Mouse (Mus musculus) 3134 (cell line): ENCODE results near the gene Pkd1l2.

ENCODE experiments used
- DNase-seq: peaks from one replicate; pipeline ENCODE4 v3.0.0-alpha.2; 2011; ENCODE audit warnings: low spot score; ENCODE audit not compliant: insufficient read length; ENCODE audit errors: extremely low read depth

The Pkd1l2 gene

DNA sequence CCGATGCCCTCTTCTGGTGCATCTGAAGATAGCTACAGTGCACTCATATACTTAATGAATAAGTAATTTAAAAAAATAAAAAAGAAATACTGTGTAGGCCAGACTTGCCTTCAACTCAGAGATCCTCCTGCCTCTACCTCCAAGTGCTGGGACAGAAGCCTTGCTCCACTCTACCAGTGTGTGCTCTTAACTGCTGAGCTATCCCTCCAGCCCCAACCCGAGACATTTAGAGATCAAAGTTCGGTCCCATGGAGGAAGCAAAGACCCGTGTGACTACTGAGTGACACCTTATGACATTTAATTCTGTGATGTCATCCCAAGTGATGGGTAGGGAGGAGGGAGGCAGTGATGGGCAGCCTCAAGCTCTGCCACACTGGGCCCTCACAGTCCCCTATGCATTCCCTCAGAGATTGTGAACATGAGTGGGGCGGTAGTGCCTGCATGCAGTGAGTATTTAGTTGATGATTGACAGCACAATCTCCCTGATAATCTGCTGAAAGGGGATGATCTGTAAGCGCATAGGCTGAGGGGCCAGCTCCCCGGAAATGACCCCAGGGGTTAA is 44.8 kb downstream of the Pkd1l2 start:
- DNase-seq, result no peak

DNA sequence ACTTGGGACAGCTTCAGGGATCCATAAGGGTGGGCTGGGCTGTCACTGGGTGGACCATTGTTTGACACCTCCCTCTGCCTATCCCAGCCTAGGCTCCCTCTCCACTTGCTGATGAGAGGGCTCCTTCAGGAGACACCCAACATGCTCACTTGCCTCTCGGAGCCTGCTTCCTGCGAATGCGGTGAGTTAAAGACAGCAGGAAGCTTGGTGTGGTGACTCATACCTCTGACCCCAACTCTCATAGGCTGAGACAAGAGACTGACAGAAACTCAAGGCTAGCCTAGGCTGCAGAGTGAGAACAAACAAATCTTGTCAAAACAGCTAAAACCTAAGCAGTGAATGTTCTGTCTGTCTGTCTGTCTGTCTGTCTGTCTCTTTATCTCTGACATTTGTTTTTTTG is 48.9 kb downstream of the Pkd1l2 start:
- DNase-seq, result no peak

DNA sequence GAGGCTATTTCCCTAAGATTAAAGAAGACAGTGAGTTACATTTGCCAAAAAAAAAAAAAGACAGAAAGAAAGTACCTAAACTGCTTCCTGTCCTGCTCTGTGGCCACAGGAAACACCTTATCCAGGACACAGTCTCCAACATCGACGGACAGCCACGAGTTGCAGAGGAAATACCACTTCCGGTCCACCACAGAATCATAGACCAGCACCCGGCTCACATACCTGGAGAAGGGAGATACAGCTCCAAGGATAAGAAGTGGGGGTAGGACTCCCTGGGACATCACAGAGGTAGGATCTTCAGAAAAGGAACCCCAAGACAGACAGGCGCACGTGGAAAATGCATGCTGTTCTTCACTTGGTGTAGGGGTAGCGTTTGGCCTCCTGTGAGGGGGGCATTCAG is 49.6 kb downstream of the Pkd1l2 start:
- DNase-seq, result no peak

DNA sequence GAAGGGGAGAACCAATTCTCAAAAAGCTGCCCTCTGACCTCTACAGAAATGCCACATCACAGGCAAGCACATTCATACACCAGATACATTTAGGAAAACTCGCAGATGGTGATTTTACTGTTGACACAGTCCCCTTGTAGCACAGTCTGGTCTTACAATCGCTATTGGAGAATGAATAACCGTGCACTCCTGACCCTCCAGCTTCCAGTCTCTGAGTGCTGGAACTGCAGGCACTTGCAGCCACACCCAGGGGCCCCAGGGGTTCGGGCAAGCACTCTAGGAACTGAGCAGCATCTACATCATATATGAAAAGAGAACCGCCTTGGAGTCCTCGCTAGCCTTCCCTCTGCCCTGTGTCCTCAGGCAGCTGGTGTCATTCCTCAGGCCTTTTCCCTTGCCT is 50.8 kb downstream of the Pkd1l2 start:
- DNase-seq, result no peak

DNA sequence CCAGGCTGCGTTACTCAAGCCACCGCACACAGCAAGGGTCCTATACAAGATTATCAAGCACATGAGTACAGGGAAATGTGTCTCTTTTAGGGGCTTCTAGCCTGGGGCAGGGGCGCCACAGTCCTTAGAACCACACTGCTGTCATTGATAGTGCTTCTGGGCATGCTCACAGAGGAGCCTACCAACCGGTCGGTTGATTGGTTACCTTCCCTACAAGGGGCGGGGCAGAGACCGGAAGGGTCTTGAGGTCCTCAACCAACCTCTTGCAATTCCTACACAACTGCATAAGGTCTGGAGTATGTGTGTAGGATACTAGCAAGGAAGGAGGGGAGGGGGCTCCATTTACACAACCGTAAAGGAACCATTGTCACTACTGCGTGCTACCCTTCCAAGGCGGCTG is 53.6 kb downstream of the Pkd1l2 start:
- DNase-seq, result no peak

DNA sequence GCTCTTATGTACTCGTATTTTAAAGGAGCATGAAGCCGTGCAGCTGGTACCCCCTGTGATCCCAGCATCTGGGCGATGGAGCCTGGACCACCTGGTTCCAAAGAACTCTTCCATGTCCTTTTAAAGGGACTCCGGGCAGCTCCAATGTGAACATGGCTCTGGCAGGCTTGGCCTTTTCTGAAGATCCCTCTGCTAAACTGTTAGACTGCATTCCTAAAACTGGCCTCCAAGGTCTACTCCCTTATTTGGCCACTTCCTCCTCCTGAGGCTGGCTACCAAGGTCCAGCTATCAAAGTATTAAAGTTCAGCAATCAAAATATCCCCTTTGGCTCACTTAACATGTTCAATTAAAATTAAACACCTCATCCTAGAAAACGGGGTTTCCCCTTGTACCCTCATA is 54.6 kb downstream of the Pkd1l2 start:
- DNase-seq, result no peak

DNA sequence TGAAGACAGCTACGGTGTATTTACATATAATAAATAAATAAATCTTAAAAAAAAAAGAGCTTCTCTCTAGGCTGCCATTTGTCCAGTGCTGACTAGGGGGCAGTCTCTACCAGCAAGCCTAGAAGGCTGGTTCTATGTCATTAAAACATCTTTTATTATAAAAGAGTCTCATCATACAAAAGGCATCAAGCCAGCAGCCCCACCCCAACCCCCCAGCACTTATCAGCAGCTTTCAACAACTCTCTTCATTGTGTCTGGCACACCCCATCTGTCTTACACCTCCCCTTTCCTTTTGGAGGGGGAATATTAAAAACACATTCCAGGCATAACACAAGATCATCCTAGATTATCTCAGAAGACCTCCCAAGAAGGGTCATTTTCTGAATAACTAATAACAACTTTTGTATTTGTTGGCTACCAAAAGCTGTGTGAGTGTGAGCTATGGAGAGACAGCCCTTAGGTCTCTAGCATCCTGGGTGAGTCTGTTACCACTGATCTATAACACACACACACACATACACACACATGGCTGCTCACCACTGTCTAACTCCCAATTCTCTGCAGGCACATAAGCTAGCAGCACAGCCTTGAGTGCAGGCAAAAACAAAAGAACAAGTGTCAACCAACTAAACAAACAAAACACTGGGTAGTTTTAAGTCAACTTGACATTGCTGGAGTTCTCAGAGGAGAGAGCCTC is 59.8 kb downstream of the Pkd1l2 start:
- DNase-seq, result no peak

DNA sequence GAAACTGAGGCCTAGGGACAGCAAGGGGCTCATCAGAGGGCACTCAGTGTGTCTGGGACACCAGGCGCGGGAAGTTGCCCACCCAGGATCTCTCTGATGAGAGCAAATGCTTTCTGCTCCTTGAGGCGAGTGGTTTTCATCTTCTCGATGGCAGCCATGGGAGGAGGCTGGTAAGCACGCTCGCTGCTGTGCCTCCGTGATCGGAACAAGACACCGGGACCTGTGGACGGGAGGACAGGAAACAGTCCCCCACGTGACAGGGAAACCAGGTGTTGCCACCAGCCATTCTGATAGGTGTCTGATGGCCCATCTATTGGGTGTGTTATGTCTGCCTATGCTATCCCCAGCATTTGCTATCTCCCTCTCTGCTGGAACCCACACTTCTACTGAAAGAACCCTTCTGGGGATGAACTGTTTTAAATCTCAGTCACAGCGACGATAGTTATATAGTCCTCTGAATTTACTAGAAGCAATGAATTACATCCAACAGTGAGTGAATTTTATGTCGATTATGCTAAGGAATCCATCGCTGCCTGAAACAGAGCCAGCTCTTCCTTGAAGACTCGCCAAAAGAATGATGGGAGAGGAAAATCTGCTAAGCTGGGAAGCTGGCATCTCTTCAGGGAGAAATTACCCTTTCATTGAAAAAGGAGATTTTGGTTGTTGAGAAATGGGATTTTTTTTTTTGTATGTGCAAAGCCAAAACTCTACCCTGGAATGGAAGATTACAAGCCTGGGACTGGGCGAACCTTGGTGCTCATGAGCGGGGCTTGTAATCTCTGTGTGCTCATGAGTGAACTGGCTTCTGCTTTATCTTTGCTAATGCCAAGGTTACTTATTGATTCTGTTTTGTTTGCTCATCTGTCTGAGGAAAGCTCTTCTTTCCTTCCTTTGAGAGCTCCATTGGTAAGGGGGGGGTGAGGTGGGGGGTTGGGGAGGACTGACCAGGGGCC is 62.6 kb downstream of the Pkd1l2 start:
- DNase-seq, result no peak

DNA sequence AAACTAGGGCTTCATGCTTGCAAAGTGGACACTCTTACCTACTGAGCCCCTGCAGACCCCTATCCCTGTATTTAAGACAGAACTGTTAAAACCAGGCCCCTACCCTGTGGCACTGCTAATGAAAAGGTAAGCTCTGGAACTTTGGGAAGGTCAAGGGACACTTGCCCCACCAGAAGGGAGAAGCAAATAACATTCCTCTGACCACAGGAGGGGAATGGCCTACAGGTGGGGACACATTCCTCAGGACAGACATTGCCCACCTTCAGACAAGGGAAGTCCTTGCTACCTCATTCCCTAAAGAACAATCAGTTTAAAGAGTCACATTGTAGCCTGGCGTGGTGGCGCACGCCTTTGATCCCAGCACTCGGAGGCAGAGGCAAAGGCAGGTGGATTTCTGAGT is 64.4 kb downstream of the Pkd1l2 start:
- no peak for DNase-seq

DNA sequence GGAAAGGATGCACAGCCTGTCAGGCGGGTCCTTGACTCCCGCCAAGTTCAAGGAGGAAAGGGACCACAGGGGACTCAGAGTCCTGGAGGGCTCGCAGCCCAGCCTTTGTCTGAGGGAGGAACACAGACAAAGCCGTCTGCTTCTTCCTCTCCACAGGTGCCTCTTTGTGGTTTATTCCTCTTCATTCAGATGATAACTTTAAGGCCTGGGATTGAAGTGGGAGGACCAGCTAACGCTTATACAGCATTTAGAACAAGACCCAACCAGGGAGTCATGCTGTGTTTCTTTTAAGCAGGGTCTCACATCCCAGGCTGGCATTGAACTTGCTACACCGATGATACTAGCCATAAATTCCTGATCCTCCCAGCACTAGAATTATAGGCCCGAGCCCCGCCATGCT is 65.2 kb downstream of the Pkd1l2 start:
- no peak for DNase-seq

DNA sequence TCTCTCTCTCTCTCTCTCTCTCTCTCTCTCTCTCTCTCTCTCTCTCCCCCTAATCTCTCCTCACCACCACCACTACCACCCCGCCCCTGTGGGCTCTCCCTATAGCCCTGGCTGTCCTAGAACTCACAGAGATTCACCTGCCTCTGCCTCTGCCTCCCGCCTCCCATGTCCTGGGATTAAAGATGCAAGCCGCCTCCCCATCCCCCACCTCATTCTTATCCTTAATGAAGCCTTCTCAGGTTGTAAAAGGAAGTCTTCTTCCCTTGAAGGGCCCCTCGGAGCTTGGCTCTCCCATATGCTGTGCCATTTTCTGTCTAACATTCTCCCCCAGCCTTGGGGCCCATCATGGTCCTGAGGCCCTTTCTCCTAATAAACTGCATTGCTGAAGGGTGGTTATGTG is 66.6 kb downstream of the Pkd1l2 start:
- no peak for DNase-seq

DNA sequence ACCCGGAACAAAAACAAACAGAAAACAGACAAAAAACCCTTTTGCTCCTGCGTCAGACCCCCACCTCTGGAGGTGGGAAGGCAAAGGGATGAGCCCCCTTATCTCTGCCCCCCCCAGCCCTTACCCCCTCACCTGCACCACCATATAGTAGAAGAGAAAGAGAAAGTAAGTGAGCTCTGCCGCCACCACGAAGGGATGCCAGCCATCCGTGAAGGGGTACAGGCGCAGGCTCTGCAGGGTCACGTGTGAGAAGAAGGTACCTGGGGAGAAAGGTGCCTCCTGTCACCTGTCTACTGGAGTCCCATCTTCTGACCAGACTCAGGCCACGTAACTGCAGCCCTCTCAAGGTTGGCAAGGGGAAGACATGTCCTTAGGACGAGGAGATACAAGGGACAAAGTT is 70.9 kb downstream of the Pkd1l2 start:
- no peak for DNase-seq

DNA sequence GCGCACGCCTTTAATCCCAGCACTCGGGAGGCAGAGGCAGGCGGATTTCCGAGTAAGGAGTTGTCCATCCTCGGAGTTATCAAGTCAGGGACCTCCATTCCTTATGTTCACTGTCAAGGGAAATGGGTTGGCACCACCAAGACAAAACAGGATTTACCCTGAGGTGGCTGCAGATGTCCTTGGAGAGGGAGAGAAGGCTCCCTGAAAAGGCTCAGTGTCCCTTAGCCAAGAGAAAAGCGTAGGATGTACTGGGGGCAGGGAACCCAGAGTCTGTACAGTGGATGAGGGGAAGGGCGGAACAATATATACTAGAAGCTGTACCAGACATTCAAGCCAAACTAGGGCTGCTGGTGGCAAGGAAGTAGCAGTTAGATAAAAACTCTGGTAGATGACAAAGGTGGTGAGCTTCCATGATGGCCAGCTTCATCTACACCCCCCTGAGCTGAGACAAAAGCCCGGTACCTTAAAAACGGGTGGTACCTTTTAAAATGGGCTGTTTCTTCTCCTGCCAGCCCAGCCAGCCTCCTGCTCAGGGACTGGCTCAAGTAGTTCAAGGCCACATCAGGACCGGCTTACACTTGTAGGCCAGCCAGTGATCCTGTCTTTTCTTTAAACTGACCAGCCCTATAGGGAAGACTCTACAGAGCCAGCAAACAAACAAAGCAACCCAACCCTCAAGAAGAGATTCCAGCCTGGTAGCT is 88.1 kb downstream of the Pkd1l2 start:
- DNase-seq, result no peak

DNA sequence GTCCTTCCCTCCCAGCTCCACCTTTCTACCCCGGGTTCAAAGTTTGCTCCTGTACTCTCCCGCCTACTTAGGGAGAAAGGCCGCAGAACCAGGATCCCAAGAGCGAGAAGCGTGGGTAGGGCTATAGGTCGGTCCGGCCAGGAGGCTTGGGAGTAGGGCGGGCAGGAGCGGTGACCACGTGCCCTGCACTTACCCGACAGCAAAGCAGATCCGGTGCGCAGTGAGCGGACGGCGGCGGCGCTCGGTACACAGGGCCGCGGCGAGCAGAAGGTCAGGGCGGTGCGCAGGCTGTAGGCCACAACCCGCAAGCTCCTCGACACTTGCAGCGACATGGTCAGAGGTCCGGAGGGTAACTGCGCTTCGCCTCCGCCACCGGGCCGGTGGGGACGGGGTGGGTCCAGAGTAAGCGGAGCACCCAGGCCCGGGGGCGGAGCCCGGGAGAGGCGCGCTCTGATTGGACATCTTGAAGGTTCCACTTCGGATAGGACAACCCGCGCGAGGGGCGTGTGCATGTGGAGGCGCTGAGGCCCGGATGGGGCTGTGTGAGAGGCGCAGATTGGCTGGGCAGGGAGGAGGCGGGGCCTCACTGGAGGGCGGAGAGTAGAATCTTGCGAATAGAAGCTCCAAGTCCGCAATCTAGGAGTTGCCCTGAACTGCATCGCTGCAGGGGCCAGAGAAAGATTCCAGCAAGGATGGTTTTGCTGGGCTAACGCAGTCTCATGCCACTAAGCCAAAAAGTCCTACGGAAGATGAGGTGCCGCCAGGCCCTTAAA is 89.0 kb downstream of the Pkd1l2 start, which contains the start of gene Gcsh:
Gcsh (minus strand) TSS at position 443 of the 773 bp plus-strand sequence.
- DNase-seq, result peak; percentile 99

DNA sequence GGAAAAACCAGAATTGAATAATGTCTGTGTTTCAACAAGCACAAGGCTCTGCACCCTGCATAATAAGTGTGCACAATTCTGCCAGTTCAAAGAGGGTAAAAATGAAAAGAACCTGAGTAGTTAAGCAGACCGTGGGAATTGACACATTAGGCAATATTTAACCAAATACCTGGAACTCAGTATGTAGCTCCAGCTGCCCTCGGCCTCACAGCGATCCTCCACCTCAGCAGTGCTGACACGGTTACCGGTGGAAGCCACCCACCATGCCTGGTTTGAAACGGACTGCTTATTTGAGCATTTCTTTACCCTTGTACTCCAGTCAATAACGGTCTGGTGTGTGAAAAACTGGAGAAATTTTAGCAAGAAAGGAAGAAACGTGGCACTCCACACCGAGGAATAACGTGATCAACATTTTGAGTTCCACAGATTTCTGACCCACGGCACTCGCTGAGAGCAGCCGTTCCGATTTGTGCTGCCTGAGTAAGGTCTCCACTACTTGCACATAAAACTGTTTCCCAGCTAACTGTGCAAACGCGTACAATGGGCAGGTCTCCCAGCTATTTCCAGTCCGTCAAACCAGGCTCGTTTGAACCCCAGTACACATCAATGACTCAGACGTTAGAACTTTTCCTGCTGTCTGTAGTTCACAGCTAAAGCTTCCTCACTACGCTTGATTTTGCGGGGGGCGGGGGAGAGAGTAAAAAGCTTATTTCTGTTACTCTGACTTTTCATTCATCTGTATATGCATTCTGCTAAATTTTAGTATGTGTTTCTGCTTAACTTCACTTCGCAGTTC is 89.9 kb downstream of the Pkd1l2 start:
- DNase-seq, result no peak

DNA sequence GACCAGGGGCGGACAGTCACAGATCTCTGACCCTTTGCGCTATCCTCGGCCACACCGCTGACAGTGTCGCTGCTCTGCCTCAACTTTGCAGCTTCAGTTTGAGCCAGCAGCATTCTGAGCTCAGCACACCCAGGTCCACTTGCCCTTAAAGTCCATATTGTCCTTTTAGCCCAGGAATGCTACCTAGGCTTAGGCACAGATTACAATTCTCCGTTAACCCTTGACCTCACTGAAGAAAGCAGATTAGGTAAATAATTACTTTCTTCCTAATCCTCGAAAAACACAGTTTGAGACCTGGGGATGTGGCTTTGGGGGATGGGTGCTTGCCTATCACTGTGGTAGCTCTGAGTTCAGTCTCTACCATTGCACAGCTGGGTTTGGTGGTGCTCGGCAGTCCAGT is 91.0 kb downstream of the Pkd1l2 start:
- DNase-seq, result no peak

DNA sequence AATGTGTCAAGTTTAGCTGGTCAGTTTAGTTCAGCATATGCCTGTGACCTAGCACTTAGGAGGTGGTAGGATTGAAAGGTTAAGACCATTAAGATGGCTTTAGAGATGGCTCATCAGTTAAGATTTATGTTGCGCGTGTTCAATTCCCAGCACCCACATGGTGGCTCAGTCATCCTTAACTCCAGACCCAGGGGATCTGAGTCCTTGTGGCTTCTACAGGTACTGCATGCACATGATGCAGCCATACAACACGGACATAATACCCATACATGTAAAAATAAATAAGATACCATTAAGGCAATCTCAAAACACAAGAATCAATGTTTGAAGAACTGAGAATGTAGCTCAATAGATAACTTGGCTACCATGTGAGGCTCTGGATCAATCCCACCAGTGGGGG is 92.4 kb downstream of the Pkd1l2 start:
- no peak for DNase-seq

DNA sequence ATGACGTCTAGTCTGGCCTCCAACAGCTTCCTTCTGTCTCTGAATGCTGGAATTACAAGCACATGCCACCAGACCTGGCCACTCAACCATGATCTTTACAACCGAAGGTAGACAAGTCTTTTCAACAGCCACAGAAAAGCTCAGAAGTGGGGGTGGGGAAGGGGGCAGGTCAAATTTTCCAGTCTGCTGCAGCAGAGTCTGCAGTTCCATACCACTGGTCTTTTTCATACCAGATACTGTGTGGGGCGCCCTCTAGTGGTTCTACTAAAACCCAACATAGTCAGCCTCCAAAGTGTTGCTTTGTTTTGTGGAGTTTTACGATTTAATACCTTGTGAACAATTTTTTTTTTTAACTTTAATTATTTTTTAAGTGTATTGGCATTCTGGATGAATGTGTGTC is 102.1 kb downstream of the Pkd1l2 start:
- peak; percentile 16 for DNase-seq

DNA sequence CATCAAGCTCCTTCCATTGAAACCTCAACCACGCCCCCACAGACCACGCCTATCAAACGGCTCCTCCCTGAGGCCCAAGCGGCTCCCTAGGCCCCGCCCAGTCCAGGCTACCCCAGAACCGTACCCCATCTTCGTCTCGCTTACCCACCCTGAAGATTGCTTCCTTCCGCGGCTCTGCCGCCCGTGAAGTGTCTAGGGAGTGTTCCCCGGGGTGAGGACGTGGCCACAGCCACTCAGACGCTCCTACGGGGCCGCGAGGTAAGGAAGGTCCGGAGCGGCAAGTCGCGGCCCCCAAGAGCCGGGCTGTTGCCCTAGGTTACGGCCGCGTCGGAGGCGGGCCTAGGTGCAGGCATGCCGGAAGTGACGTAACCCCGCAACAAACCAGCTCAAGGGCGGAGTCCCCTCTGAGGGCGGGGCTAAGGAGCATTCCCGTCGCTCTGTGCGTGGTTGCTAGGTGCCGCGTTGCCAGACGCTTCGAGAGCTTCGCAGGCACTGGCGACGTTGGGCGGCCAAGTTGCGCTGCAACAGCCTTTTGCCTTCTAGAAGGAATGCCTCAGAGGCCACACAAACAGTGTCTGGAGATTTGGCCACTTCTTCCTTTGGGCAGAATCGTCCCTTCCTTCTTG is 103.5 kb downstream of the Pkd1l2 start, which contains the start of gene 1700030J22Rik:
1700030J22Rik (minus strand) TSS at position 329 of the 626 bp plus-strand sequence.
- DNase-seq, result peak; percentile 99
